Mouse (Mus musculus): Measurements from ENCODE around the gene Cpt1c.
A peak's percentile ranks its signal among the peaks of the same experiment; 100 is the strongest.

Gene Cpt1c

GRCm38 (mm10) chr7:44999753-45000152, 25.1 kb upstream of the Cpt1c start:
- DNase-seq (ENCODE audit: low spot score) = no peak

GRCm38 (mm10) chr7:44998501-44998955, 23.9 kb upstream of the Cpt1c start, which contains the start of gene Bcl2l12:
Bcl2l12 (minus strand) TSS chr7:44998712.
- no peak for DNase-seq (ENCODE audit: low spot score)

DNA sequence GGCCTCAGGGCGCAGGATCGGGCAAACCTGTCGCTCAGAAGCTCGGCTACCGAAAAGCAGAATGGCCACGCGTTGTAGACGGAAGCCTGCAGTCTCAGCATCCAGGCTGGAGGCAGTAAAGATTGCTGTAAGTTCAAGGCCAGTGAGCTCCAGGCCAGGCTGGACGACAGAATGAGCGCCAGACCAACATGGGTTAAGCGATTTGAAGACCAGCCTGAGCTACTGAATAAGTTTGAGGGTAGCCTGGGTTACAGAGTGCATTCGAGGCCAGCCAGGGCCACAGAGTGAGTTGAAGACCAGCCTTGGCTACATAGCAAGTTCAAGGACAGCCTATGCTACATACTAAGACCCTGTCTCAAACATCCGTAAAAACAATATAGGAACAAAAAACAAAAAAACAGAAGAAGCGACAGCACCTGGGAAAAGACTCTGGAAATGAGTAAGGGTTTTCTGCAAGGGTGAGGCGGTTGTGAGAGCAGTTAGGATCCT, 23.3 kb upstream of the Cpt1c start:
- DNase-seq (ENCODE audit: low spot score) = no peak

DNA sequence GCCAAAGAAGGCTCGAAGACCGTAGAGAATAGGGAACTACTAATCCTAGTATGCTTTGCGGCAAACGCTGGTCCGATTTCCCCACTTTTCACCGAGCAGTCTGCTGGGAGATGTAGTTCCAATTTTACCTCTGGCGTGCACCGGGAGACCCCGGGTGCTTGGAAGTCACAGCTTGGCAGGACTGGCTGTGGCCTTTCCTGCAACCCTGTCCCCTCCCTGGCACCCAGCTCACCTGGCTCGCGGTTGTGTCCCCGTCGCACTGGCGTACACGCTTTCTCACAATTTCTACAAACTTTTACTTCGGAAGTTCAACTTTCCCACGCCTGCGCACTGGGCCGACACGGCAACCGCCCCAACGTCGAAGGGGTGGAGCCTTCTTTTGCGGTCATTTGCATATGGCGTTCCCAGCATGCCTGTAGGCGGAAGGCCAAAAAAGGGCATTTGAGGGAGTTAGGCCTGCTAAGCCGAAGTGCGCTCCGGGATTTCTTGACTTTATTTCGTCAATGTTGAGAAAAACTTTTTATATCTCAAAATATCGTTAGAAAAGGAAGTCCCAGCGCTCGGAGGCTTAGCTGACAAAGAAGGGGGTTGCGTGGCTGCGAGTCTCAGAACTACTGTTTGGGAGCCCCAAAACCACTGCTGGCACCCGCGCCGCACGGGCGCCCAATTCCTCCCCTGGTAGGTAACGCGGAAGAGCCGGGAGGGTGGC, 22.7 kb upstream of the Cpt1c start, which contains the start of gene Irf3:
TSS of gene Irf3 (plus strand) at position 418 of the 709 bp plus-strand sequence.
- DNase-seq (ENCODE audit: low spot score) = peak; percentile 89

- no peak for DNase-seq (ENCODE audit: low spot score)
These were observed 22.0 kb upstream of the Cpt1c start for GRCm38 (mm10) chr7:44996672-44997071.

DNA sequence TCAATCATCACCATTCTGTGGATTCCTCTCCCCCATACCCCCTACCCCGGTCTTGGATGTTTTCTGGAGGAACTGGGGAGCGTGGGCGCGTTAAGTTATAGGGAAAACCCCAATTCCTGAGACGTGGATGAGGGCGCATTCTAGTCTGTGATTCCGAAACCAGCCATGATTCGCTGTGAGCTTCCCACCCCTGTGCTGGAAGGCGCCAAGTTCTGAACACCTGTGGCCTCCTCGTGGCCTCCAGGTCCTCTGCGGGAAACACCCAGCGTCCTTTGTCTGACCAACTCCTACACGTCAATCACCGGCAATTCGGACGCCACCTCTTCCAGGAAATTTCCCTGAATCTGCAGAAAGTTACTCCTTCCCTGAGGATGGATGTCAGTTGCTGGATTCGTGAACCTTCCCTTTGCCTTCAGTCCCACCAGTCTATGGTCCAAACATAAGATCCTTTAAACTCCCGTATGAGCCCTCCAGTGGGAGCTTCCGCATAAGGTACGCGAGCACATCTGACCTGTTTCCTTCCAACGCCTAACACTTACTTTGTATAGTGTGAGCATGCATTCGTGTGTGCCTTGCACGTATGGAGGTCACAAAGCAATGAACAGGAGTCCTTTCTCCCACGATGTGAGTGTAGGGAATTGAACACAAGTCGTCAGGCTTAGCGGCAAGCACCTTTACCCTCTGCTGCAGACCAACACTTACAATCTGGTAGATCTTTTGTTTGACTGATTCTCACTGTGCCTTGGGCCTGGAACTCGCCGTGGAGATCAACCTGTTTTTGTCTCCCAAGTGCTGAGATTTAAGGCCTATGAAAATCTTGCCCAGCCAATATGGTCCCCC, 12.4 kb upstream of the Cpt1c start:
- DNase-seq (ENCODE audit: low spot score) = no peak

GRCm38 (mm10) chr7:44986192-44986878, 11.7 kb upstream of the Cpt1c start, which contains the start of gene Prmt1:
Prmt1 (minus strand) TSS chr7:44986568.
- DNase-seq (ENCODE audit: low spot score) = peak; percentile 87

- DNase-seq (ENCODE audit: low spot score) = no peak
These were observed 11.0 kb upstream of the Cpt1c start for GRCm38 (mm10) chr7:44985595-44986191.

DNA sequence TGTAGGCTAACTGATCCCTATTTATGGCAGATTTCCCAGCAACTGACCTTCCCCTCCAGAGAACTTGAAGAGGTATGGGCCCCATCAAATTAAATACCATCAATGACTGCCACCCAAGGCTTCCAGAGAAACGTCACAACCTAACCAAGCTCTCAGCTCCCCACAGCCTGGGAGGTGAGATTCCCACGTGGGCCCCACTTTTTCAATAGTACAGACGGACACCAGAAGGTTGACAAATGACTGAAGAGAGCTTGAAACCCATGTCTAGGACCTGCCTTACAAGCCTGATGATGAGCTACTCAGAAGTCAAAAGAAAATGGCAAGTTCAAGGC, 10.1 kb upstream of the Cpt1c start:
- no peak for DNase-seq (ENCODE audit: low spot score)

- no peak for DNase-seq (ENCODE audit: low spot score)
These were observed 9.5 kb upstream of the Cpt1c start for GRCm38 (mm10) chr7:44983944-44984832.

- DNase-seq (ENCODE audit: low spot score) = peak; percentile 73
These were observed 8.4 kb upstream of the Cpt1c start for GRCm38 (mm10) chr7:44983085-44983484.

GRCm38 (mm10) chr7:44981539-44981938, 6.9 kb upstream of the Cpt1c start:
- no peak for DNase-seq (ENCODE audit: low spot score)

DNA sequence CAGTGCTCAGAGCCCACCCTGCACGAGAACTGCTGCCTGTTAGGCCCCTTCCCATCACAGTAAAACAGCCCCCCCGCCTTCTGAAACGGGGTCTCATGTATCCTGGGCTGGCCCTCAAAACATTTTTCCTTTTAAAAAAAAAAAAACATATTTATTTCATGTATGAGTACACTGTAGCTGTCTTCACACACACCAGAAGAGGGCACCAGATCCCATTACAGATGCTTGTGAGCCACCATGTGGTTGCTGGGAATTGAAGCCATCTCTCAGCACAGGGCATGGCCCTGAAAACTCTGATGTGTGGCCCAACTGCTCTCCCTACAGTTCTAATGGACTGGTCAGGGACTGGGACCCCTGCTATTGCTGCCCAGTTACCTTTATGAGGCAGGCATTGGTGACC, 3.6 kb upstream of the Cpt1c start:
- no peak for DNase-seq (ENCODE audit: low spot score)

DNA sequence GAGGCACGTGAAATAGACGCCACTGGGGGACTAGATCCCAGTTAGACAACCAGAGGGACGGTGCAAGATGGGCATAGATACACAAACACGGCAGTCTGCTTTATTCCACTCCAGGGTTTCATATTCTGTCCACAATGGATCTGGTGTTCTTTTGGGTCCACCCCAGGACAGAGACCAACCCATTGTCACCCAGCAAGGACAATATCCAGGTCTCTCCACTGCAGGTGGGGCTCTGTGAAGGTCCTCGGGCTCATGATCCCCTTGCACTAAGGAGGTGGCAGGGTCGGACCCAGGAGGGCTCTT, 417 bp upstream of the Cpt1c start:
- no peak for DNase-seq (ENCODE audit: low spot score)

GRCm38 (mm10) chr7:44973415-44974130, 1.1 kb downstream of the Cpt1c start:
- DNase-seq (ENCODE audit: low spot score) = no peak

GRCm38 (mm10) chr7:44971142-44971541, 3.5 kb downstream of the Cpt1c start:
- DNase-seq (ENCODE audit: low spot score) = no peak

- DNase-seq (ENCODE audit: low spot score) = peak; percentile 45
These were observed 4.4 kb downstream of the Cpt1c start for GRCm38 (mm10) chr7:44970231-44970691.

DNA sequence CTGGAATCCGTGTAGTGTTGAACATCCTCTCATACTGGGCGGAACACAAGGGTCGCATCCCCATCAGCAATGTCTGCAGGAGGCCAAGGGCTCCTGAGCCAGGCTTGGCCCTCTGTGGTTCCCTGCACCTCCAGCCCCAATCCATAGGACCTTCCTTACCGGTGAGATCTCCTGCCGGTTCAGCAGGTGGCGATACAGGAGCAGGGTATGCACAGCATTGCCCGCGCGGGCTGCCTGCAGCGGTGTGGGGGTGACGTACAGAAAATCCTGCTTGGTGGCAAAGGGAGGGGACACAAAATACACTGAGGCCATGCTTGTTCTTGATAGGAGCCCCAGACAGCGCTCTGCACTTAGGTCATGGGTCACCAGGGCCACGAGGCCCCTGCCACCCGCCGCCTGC, 8.0 kb downstream of the Cpt1c start:
- DNase-seq (ENCODE audit: low spot score) = no peak

- no peak for DNase-seq (ENCODE audit: low spot score)
These were observed 8.7 kb downstream of the Cpt1c start for GRCm38 (mm10) chr7:44965975-44966374.

- no peak for DNase-seq (ENCODE audit: low spot score)
These were observed 9.7 kb downstream of the Cpt1c start for GRCm38 (mm10) chr7:44964990-44965389.
